Mouse (Mus musculus) erythroblast, embryonic 14.5 days (primary cell): ENCODE data around the gene Vmn2r39.
"Not testable (repeated sequence)": the region's sequence is repeated elsewhere in the genome, so short reads cannot be mapped to it uniquely, and the experiment has no call there.

Experiments
- GATA1 ChIP-seq: IDR thresholded peaks from 2 replicates; pipeline ENCODE4 v1.6.1; 2012; ENCODE audit warnings: low read length, inconsistent platforms, mixed read lengths
- TAL1 ChIP-seq: IDR thresholded peaks from 3 replicates; pipeline ENCODE4 v1.6.1; 2012; ENCODE audit warnings: low read length, inconsistent platforms, mixed read lengths

- not testable (repeated sequence) for TF ChIP-seq GATA1, TAL1
These were observed 34.8 kb upstream of the Vmn2r39 start for GRCm38 (mm10) chr7:9065353-9065752.
